8 mouse cellular contexts compared by ENCODE assay signal in genomic region chr7:126777476-126777875, GRCm38 (mm10). TPM values are rescaled to one million over a fixed set of nuclear protein-coding genes. Genes with fewer than 3 reads are reported as not detected.
DNase-seq lines count a peak whose midpoint lies in the region; ATAC-seq and TF ChIP-seq lines count a peak whose summit lies in the region.

No protein-coding gene starts in this region.

- intact Hi-C loops in gastrocnemius, postnatal 14 days (cut with DNase I; ENCODE audit: low total_unique reads) = no loop called here

- 52% methylated on average over 10 of the region's 10 CpGs for WGBS in intestine, embryonic 16.5 days
- WGBS in midbrain, embryonic 12.5 days = 36% methylated on average over 7 of the region's 10 CpGs

- ATAC-seq in erythroblast, adult 5-6 weeks (replicated peaks; ENCODE audit: low FRiP score, poor library complexity, severe bottlenecking) = peak; percentile 23
- ATAC-seq in intestine, embryonic 16.5 days = no peak
- ATAC-seq in midbrain, embryonic 12.5 days (ENCODE audit: low FRiP score, low read depth) = no peak

- H3K27ac ChIP-seq in intestine, embryonic 16.5 days (ENCODE audit: low read length) = no peak overlapping the region
- H3K27ac ChIP-seq in midbrain, embryonic 12.5 days (replicated peaks) = peak overlapping the region; percentile 90

- H3K9me3 ChIP-seq in E14TG2a.4 (ENCODE audit: low read length) = no peaks in the 10 kb centered on the region
- no peaks in the 10 kb centered on the region for H3K9me3 ChIP-seq in intestine, embryonic 16.5 days (ENCODE audit: control insufficient read depth, low read length)
- no peaks in the 10 kb centered on the region for H3K9me3 ChIP-seq in midbrain, embryonic 12.5 days

- no peaks in the 10 kb centered on the region for H3K27me3 ChIP-seq in E14TG2a.4 (ENCODE audit: insufficient read depth, low read length)
- H3K27me3 ChIP-seq in intestine, embryonic 16.5 days (replicated peaks; ENCODE audit: control insufficient read depth, insufficient read depth, low read length) = no peaks in the 10 kb centered on the region
- no peaks in the 10 kb centered on the region for H3K27me3 ChIP-seq in midbrain, embryonic 12.5 days

- peak overlapping the region; percentile 87 for H3K9ac ChIP-seq in intestine, embryonic 16.5 days (ENCODE audit: low read depth, low read length)
- H3K9ac ChIP-seq in midbrain, embryonic 12.5 days (replicated peaks) = peak overlapping the region; percentile 93

- H3K36me3 ChIP-seq in E14TG2a.4 (ENCODE audit: insufficient read depth, low read length) = peaks cover 43% of the 10 kb centered on the region
- H3K36me3 ChIP-seq in intestine, embryonic 16.5 days (ENCODE audit: control insufficient read depth, insufficient read depth, low read length) = no peaks in the 10 kb centered on the region; the same call in 1 of the 2 replicates
- H3K36me3 ChIP-seq in midbrain, embryonic 12.5 days = no peaks in the 10 kb centered on the region

- peak overlapping the region; percentile 85 for H3K4me3 ChIP-seq in E14TG2a.4 (replicated peaks; ENCODE audit: low read length)
- H3K4me3 ChIP-seq in intestine, embryonic 16.5 days (ENCODE audit: low read length) = peak overlapping the region; percentile 67
- H3K4me3 ChIP-seq in midbrain, embryonic 12.5 days = peak overlapping the region; percentile 82

- peaks cover 90% of the 10 kb centered on the region for H3K4me1 ChIP-seq in E14TG2a.4 (replicated peaks; ENCODE audit: low read depth, low read length)
- H3K4me1 ChIP-seq in intestine, embryonic 16.5 days (ENCODE audit: control insufficient read depth, insufficient read depth, low read length) = peaks cover 43% of the 10 kb centered on the region
- peaks cover 47% of the 10 kb centered on the region for H3K4me1 ChIP-seq in midbrain, embryonic 12.5 days

- peak; percentile 53 for DNase-seq in adrenal gland, postnatal 14 days
- DNase-seq in adrenal gland, adult 8-10 months = no peak
- DNase-seq in retina, postnatal 1 day = no peak
- no peak for DNase-seq in gastrocnemius, postnatal 14 days

- TF ChIP-seq CTCF in E14TG2a.4 (conservative IDR thresholded peaks at IDR 0.05; ENCODE audit: low read length) = no peak

- H3K4me2 ChIP-seq in intestine, embryonic 16.5 days (ENCODE audit: low read depth, low read length) = peak overlapping the region; percentile 88
- peak overlapping the region; percentile 96 for H3K4me2 ChIP-seq in midbrain, embryonic 12.5 days (replicated peaks)

RNA-seq across cellular contexts. Expression of gene Ypel3, which starts 0.7 kb away (rescaled TPM):
- total RNA-seq in adrenal gland, postnatal 14 days (2021) = 129 and 173 TPM in 2 replicates
- 100 to 1,000 TPM; 114 to 148 (median 125) TPM for total RNA-seq in adrenal gland, adult 8-10 months (2022)
- 752 and 763 TPM in 2 replicates for total RNA-seq in erythroblast, adult 5-6 weeks (2015; ENCODE audit: low replicate concordance)
- total RNA-seq in erythroblast, adult 5-6 weeks (2017; ENCODE audit: low replicate concordance) = 364 and 550 TPM in 2 replicates
- 59.5 and 61.5 TPM in 2 replicates for polyA plus RNA-seq in intestine, embryonic 16.5 days (2015; fragmentation: Nextera tagmentation; extraction: Ambion mirVana)
- 125 and 126 TPM in 2 replicates for polyA plus RNA-seq in midbrain, embryonic 12.5 days (2016; fragmentation: Nextera tagmentation; extraction: Ambion mirVana)
- total RNA-seq in gastrocnemius, postnatal 14 days (2021) = 10 to 100 TPM; 52.4 to 64.9 TPM

RNA-seq across cellular contexts. Expression of gene Tbx6, which starts 3.8 kb away (rescaled TPM):
- total RNA-seq in adrenal gland, postnatal 14 days (2021) = 1.2 and 1.5 TPM in 2 replicates
- total RNA-seq in adrenal gland, adult 8-10 months (2022) = under 1 TPM in 3 of 4 experiments, not detected in 1; 0.35 to 0.74 (median 0.56) TPM
- 28.8 and 31.9 TPM in 2 replicates for total RNA-seq in erythroblast, adult 5-6 weeks (2015; ENCODE audit: low replicate concordance)
- total RNA-seq in erythroblast, adult 5-6 weeks (2017; ENCODE audit: low replicate concordance) = 12.3 and 23.2 TPM in 2 replicates
- 0.36 and 0.37 TPM in 2 replicates for polyA plus RNA-seq in intestine, embryonic 16.5 days (2015; fragmentation: Nextera tagmentation; extraction: Ambion mirVana)
- polyA plus RNA-seq in midbrain, embryonic 12.5 days (2016; fragmentation: Nextera tagmentation; extraction: Ambion mirVana) = 0.64 and 0.65 TPM in 2 replicates
- total RNA-seq in gastrocnemius, postnatal 14 days (2021) = under 1 TPM; 0.31 to 0.55 TPM

RNA-seq across cellular contexts. Expression of gene Gdpd3, which starts 11.3 kb away (rescaled TPM):
- 3.8 and 5.6 TPM in 2 replicates for total RNA-seq in adrenal gland, postnatal 14 days (2021)
- total RNA-seq in adrenal gland, adult 8-10 months (2022) = 1 to 10 TPM; 1.8 to 9.2 (median 5.6) TPM
- 5.6 TPM in 1 of 2 replicates, not detected in the other for total RNA-seq in erythroblast, adult 5-6 weeks (2015; ENCODE audit: low replicate concordance)
- 5.4 and 7.2 TPM in 2 replicates for total RNA-seq in erythroblast, adult 5-6 weeks (2017; ENCODE audit: low replicate concordance)
- polyA plus RNA-seq in intestine, embryonic 16.5 days (2015; fragmentation: Nextera tagmentation; extraction: Ambion mirVana) = 1.4 and 2.1 TPM in 2 replicates
- 2.0 and 2.4 TPM in 2 replicates for polyA plus RNA-seq in midbrain, embryonic 12.5 days (2016; fragmentation: Nextera tagmentation; extraction: Ambion mirVana)
- total RNA-seq in gastrocnemius, postnatal 14 days (2021) = 1 to 10 TPM in 1 of 2 experiments, under 1 TPM in 1; 0.92 to 1.8 TPM

RNA-seq across cellular contexts. Expression of gene Ppp4c, which starts 14.8 kb away (rescaled TPM):
- 94.7 and 109 TPM in 2 replicates for total RNA-seq in adrenal gland, postnatal 14 days (2021)
- 100 to 1,000 TPM in 1 of 4 experiments, 10 to 100 TPM in 3; 85.9 to 100 (median 94.9) TPM for total RNA-seq in adrenal gland, adult 8-10 months (2022)
- total RNA-seq in erythroblast, adult 5-6 weeks (2015; ENCODE audit: low replicate concordance) = 46.7 and 84.9 TPM in 2 replicates
- total RNA-seq in erythroblast, adult 5-6 weeks (2017; ENCODE audit: low replicate concordance) = 43.5 and 62.7 TPM in 2 replicates
- polyA plus RNA-seq in intestine, embryonic 16.5 days (2015; fragmentation: Nextera tagmentation; extraction: Ambion mirVana) = 213 and 215 TPM in 2 replicates
- polyA plus RNA-seq in midbrain, embryonic 12.5 days (2016; fragmentation: Nextera tagmentation; extraction: Ambion mirVana) = 315 and 323 TPM in 2 replicates
- total RNA-seq in gastrocnemius, postnatal 14 days (2021) = 10 to 100 TPM; 28.0 to 33.6 TPM

RNA-seq across cellular contexts. Expression of gene Mapk3, which starts 18.1 kb away (rescaled TPM):
- total RNA-seq in adrenal gland, postnatal 14 days (2021) = 128 and 136 TPM in 2 replicates
- 100 to 1,000 TPM; 117 to 195 (median 156) TPM for total RNA-seq in adrenal gland, adult 8-10 months (2022)
- total RNA-seq in erythroblast, adult 5-6 weeks (2015; ENCODE audit: low replicate concordance) = 46.1 and 51.8 TPM in 2 replicates
- 10.9 and 19.4 TPM in 2 replicates for total RNA-seq in erythroblast, adult 5-6 weeks (2017; ENCODE audit: low replicate concordance)
- 122 and 126 TPM in 2 replicates for polyA plus RNA-seq in intestine, embryonic 16.5 days (2015; fragmentation: Nextera tagmentation; extraction: Ambion mirVana)
- 56.1 and 58.0 TPM in 2 replicates for polyA plus RNA-seq in midbrain, embryonic 12.5 days (2016; fragmentation: Nextera tagmentation; extraction: Ambion mirVana)
- total RNA-seq in gastrocnemius, postnatal 14 days (2021) = 10 to 100 TPM; 35.0 to 40.0 TPM
